Mouse (Mus musculus) right cerebral cortex, adult 2 months (tissue): ENCODE data around the gene Gm20431.
A peak's percentile ranks its signal among the peaks of the same experiment; 100 is the strongest.

Experiments
- DNase-seq, 2 experiments: peaks; one replicate each; pipeline ENCODE4 v3.0.0; 2021 to 2022; ENCODE audit warnings: low spot score in 2 of 2

Gm20431 gene

DNA sequence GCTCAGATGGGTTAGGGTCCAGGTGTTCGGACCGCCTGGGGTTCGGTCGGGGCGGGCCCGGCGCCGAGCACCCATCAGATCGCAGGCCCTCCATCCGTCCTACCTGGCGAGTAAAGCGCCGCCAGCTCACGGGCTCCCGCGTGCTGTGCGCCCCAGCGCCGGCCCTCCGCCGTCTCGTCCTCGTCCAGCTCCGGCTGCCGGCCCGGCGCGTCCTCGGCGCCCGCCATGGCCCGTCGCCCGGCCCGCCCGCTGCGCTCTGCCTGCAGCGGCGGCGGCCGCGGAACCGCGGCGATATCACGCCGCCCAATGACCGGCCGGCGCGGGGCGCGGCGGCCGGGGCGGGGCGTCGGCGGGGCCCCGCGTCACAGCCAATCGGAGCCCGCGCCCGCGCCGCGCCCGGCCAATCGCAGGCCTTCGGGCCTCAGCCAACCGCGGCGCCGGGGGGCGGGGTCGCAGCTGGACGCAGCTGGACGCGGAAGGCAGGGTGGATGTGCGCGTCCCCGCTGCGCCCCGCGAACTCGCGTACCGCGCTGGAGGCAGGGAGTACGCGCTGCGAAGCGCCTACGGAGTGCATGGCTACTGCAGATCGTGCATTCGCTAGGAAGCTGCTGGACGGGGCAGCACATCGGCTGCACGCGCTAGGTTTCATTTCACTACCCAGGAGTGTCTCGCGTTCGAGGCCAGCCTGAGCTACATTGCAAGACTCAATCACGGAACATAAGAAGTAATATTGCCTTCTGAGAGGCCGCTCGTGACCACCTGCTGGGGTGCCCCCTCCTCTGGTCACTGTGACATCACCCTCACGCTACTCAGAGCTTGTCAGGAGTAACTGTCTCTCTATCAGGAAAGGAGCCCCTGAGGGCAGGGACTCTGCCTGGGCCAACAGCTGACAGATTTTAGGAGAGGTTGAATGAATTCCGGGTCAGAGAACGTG lies at the start of gene Gm20431:
TSS of gene Gm20431 (minus strand) at position 227 of the 934 bp plus-strand sequence.
- peak; percentile 92 to 95 for DNase-seq

DNA sequence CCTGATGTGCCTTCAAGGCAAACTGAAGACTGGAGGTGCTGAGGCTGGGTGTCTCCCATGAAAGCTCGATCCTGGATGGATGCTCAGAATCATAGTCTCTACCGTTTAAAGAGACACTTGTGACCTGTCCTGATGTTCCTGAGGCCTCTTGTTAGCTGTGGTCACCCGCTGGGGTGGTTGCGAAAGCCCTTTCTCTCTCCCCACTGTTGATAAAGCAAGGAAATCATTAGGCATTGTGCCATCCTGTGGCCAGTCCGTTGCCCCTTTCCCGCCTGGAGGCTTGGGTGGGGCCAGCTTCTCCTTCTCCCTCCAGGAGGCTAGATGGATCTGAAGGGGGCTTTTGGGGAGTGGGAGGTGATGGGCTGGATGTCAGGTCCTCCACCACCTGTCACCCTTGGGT lies 49.3 kb upstream of the Gm20431 start:
- no peak for DNase-seq

DNA sequence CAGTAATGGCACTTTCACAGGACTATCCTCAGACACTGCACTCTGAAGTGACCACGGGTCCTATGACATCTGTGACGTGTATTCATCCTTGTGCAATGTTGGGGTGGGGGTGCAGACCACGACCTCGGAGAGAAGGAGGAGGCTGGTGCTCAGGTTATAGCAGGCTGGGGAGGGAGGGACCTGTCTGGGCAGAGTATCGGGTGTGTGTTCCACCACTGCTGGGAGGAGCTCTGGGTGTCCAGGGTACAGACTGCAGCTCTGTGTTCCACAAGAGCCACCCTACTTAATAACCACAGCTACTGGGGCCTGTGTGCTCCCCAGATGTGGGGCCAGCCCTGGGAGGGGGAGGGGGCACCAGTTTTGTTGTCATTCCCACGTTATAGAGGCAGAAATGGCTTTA lies 48.7 kb upstream of the Gm20431 start:
- DNase-seq: no peak

DNA sequence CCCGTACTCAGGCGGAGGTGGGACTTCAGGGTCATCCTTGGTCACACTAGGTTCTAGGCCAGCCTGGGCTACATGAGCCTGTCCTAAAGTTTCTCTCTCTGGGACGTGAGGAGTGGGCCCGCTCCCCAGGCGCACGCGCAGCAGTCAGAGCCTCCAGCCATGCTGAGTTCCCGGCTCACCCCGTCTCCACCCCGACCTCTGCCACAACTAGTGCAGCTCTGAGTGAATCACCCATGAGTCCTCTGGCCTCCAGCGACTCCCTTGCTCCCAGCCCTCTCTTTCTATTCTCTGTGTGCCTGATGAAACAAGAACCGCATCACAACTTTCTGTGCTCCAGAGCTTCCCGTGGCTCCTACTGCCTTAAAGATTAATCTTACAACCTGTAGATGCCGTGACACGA lies 47.1 kb upstream of the Gm20431 start:
- DNase-seq: no peak

DNA sequence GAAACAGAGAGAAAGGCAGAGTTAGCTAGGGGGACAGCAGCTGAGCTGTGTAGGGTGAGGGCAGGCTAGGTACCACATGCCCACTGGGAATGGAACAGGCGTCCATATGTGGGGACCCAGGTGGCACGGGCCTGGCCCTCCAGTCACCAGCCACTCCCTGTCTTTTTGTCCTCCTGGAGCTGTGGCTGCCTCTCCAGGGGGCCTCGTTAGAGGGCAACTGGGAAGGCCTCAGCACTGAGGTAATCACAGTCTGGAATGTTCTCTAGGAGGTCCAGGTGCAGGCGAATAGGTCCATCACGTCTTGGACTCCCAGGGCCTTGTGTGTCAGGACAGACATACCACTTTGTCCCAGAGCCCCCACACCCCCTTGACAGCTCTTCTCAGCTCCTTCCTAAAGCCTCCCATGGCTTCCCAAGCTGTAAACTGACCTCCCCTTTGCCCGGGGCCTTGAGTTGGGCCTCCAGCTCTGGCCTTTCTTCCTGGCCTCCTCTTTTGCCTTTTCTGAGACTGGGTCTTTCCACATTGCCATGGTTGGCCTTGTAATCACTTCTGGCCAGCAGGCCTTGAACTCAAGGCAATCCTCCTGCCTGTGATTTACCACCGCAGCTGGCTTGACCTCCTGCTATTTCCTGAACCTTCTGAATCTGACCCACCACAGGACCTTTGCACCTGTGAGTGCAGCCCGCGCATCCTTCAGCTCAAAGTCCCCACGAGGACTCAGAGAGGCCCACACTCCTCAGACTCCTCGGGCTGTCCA lies 45.1 kb upstream of the Gm20431 start:
- DNase-seq: no peak

DNA sequence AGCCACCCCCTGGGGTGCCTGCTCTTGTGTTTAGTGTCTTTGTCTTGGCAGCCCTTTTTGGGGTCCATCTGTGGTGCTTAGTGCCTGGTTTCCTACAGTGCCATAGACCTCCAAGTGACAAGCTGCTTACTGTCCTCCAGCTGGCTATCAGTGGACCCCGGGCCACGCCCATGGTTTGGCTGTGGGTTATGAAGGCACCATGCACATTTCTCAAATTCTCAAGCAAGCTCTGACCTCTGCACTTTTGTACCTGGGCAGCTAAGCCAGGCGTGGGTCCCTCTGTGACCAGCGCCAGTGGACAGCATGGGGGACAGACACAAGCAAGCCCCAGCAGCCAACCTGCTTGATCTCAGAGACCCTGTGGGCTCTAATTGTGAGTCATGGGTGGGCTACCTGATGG lies 43.1 kb upstream of the Gm20431 start:
- no peak for DNase-seq

DNA sequence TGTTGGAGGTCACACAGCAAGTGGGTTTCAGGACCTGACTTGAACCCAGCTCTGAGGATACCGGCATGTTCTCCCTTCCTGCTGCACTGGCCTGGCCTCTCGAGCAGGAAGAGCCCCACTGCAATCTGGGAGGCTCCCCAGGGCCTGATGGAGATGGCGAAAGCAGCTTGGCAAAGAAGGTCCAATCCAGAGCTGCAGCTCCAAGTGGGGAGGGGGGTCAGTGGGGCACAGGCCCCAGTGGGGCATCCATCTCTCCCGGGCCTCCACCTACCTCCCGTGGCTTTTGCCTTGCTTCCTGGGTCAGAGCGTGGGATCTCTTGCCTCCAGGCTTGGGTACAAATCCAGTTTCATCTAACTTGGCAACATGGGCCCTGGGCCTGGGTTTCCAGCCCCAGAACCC lies 40.8 kb upstream of the Gm20431 start:
- DNase-seq: no peak

DNA sequence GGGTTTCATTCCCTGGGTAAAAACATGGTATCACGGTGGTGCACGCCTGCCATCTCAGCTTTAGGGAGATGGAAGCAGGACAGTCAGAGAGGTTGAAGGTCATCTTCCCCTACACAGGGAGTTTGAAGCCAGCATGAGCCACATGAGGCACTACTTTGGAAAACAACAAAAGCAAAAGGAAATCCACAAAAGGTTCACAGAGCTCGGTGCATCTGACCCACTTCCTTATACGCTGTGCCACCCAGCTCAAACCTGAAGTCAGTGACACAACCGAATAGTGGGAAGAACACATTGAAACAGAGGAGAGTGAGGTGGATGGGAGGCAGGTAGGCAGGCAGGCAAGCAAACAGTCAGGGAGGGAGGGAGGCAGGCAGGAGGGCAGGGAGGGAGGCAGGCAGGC lies 40.2 kb upstream of the Gm20431 start:
- no peak for DNase-seq

DNA sequence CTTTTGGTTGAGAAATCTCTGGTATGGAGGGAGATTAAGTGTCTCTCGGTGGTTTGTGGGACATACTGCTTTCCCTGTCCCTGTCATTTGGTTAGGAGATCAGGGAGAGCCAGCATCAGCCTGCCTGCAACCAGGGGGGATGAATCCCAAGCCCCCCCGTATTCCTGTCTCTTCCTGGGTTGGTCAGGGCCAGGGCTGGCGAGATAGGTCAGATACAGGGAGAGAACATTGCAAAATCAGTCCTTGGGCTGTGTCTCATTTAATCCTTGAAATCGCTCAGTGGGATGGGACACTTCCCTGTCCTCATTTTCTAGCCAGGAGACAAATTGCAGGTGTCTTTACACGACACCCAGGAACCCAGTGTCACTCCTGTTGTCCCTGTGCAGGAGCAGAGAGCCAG lies 38.7 kb upstream of the Gm20431 start:
- DNase-seq: no peak

DNA sequence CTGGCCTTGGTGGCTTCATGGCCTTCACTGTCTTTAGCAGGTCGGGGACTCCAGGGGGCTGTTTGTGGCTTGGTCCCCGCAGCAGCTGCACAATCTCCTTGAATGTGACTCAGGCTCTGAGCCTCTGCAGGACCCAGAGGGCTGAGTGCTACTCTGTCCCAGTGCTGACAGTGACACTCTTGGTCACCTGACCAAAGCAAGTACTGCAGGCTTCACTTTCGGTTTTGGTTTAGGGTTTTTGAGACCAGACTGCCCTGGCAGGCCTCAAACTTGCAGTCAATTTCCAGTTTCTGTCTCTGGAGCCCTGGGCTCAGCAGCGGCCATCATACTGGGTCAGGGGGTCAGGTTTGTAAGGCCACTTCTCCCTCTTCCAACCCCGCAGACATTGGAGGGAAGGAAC lies 36.6 kb upstream of the Gm20431 start:
- DNase-seq: no peak

DNA sequence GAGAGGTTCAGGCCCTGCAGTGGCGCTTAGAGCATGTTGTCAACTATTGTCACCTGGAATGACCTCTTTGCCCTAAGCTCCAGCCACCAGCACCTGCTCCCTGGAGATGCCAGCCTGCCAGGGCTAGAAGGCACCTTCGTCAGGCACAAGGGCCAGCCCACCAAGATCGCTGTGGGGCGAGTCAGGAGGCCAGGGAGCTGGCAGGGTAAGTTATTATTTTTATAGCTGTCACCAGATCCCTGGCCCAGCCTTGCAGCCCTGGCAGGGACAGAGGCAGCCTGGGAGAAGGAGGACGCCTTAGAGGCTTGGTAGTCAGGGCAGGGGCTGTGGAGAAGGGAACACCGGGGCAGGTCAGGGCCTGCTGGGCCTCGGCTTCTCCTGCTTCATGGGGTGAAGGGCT lies 34.8 kb upstream of the Gm20431 start:
- no peak for DNase-seq

DNA sequence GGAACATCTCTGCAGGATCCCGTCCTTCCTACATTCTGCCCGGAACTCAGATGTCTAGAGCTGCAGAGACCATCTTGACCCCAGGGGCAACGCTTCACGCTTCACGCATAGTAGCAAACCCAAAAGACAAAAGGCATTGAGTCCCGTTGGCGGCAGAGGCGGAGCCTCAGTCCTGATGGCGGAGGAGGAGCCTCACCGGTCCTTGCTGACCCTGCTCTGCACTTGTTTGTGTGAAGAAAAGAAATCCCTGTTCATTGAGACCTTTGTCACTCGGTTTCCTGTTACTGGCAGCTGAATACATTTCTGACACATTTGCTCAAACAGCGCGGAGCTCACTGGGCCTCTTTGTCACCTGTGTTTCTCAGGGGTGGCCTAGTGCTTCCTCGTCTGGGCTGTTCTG lies 34.2 kb upstream of the Gm20431 start:
- DNase-seq: no peak

DNA sequence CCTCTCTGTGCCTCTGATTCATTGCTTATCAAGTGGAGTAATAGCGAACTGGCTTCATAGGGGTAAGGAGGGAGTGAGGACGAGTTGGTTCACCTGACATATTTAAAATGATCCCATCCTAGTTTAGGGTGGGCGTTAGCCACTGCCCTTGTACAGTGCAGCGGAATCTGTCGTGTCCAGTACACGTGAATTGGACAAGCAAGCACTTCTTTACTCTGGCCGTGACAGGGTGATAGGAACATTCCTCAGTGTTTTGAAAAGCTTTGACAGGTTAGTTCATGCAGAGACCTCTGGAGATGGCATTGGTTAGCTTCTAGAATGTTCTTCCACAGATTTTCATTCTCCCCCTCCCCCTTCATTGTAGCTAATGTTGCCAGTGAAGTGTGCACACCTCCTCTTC lies 33.7 kb upstream of the Gm20431 start:
- no peak for DNase-seq

DNA sequence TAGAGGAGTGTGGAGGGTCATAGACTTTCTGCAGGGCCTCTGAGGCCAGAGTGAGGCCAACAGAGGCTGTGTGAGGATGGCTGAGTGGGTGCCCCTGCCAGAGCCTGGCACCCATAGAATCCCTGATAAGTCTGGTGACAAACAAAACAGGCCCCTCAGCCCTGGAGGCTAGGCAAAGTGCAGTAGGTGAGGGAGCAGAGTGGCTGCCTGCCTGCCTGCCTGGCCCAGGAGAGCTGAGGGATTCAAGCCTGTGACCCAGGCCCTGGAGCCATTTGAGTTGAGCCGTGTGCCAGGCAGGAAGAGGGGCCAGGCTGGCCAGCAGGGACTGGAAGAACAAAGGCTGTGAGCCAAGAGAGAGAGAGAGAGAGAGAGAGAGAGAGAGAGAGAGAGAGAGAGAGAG lies 32.9 kb upstream of the Gm20431 start:
- DNase-seq: no peak

DNA sequence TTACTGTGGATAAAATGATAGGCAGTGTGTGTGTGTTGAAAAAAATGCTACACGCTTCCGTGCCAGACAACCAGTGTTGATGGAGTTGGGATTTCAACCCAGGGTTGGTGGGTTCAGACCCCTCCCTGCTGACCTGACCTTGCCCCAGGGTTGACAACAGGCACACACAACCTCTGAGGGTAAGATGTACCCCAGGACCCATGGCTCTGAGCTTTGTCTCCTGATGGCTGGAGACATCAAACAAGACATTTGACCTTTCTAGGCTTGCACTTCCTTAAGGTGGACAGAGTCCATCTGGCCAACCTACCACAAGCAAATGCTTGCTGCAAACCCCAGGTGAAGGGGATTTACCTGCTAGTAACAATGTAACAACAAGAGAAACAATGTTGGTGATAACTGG lies 32.2 kb upstream of the Gm20431 start:
- DNase-seq: no peak

DNA sequence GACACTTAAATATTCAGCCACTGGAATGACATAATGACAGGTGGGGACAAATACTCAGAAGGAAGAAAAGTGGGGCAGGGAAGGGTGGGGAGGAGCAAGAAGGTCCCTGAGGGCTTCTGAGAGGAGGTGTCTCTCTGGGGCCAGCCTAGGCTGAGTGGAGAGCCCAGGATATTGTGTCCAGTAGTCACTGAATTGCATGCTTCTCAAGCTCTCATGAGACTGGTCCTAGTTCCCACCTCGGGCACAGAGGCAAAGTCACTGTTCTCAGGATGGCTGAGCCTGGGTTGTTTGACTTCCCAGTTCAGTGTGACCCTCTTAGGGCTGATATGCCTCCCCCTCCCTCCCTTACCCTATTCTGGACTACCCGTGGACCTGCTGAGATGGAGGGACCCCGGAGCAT lies 31.5 kb upstream of the Gm20431 start:
- DNase-seq: no peak

DNA sequence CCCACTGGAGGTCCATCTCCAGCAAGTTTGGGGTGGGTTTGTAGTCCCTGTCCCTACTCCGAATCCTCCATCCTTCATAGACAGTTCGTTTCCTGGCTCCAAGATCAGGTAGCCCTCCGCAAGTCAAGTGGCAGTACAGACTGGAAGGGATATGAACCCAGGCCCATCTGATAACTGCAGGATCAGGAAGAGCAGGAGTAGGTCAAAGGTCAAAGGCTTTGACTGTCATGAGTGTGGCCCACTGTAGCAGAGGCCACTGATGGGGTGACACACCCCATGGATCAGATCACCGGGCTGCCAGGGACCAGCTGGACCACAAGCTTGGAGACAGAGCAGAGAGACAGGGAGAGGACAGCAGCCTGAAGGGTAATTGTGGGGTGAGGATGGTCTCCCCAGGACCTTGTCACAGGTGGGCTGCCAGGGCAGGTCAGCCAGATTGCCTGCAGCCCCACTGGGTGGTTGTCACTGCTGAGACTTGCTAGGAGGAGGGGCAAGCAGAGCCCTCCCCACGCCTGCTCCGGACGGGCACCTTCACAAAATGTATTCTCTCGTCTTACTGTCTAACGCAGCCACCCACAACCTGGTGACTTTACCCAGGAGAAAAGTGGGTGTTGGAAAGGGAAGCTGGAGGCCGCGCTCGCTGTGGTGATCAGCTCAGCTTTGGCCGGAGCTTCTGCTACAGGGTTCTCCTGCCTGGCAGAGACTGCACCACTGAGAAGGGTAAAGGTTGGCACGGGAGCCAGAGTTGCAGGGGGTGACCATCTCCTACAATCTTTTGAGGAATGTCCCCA lies 30.8 kb upstream of the Gm20431 start:
- peak; percentile 55 to 60 for DNase-seq

DNA sequence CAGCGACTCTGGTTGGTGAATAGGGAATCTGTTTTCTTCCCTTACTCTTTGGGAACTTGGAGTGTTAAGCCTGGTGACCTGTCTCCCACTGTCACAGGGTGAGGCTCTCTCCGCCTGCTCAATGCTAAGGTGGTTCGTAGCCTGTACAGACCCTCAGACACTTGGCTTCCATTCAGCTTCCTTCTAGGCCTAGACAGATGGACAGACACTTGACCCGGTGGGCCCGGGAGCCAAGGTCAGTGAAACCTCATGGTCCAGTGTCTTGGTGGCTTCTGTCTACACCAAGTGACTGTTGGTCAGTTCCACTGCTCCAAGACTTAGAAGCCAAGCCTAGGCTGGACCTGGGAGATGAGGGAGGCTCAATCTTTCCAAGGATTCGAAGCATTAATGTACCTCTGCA lies 30.1 kb upstream of the Gm20431 start:
- DNase-seq: no peak

DNA sequence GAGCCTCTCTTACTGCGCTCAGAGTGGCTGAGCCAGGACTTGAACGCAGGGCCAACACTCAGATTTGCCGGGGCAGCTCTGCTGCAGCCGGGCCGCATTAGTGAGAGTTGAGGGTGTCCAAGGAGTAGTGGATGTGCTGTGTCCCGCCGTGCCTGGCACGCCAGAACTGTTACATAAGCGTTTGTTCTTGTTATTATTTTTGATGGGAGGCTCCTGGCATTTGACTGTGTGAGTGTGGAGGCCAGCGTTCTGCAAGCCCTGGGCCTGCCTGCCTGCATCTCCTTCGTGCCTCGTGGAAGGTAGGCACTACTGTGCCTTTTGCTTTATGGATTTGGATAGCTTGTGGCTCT lies 29.6 kb upstream of the Gm20431 start:
- DNase-seq: peak in 1 of 2 experiments; percentile 46

DNA sequence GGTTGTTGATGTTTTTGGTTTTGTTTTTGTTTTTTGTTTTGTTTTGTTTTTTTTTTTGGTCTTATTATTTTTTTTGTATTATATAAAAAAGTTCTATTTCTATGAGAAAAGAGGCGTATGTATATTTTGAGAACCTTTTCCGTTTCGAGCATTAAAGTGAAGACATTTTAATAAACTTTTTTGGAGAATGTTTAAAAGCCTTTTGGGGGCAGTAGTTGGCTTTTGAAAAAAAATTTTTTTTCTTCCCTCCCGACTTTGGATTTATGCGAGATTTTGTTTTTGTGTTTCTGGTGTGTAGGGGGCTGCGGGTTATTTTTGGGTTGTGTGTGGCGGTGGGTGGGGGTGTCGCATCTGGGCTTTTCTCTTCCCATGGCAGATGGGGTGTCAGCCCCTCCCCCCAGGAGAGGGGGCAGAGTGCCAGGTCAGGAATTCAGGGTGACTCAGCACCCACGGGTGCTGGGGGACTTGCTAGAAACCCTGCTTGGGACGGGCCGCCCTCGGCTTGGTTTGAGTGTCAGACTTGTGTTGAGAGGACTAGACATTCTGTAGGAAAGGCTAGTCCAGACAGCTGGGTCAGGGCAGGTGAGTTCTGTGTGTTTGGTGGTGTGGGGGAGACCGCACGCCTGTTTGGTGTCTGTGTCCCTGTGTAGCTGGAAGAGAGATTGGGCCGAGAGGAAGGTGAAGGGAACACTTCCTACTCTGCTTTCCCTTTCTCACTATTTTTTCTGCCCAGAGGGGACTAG lies 29.1 kb upstream of the Gm20431 start:
- peak; percentile 38 to 53 for DNase-seq

DNA sequence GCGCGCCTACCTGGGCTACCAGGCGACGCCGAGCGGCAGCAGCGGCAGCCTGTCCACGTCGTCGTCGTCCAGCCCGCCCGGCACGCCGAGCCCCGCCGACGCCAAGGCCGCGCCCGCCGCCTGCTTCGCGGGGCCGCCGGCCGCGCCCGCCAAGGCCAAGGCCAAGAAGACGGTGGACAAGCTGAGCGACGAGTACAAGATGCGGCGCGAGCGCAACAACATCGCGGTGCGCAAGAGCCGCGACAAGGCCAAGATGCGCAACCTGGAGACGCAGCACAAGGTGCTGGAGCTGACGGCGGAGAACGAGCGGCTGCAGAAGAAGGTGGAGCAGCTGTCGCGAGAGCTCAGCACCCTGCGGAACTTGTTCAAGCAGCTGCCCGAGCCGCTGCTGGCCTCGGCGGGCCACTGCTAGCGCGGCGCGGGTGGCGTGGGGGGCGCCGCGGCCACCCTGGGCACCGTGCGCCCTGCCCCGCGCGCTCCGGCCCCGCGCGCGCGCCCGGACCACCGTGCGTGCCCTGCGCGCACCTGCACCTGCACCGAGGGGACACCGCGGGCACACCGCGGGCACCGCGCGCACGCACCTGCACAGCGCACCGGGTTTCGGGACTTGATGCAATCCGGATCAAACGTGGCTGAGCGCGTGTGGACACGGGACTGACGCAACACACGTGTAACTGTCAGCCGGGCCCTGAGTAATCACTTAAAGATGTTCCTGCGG lies 28.4 kb upstream of the Gm20431 start, which contains the start of gene Tmem189:
TSS of gene Tmem189 (minus strand) at position 322 of the 718 bp plus-strand sequence.
- DNase-seq: peak; percentile 61 to 63
